Mouse (Mus musculus) layer of hippocampus, adult 8-10 months (tissue): ENCODE measurements around the gene Dnajc30. TPM values are rescaled to one million over a fixed set of nuclear protein-coding genes. Genes with fewer than 3 reads are reported as not detected.
"Not testable (repeated sequence)": the region's sequence is repeated elsewhere in the genome, so short reads cannot be mapped to it uniquely, and the experiment has no call there.

Experiments used
- DNase-seq, 2 experiments: peaks; one replicate each; pipeline ENCODE4 v3.0.0; 2022; ENCODE audit warnings: low spot score in 2 of 2
- total RNA-seq, 4 experiments: library from RNA; stranded (reverse); gene quantifications; 2 replicates each; pipeline ENCODE4 v1.2.4; 2022

The Dnajc30 gene
- total RNA-seq, 4 experiments from 2014 or later: 36.5 to 43.4 (median 38.6) TPM

- no peak for DNase-seq
These were observed 372 bp downstream of the Dnajc30 start for GRCm38 (mm10) chr5:135064382-135064766.

GRCm38 (mm10) chr5:135064909-135065446, 976 bp downstream of the Dnajc30 start, which contains the start of gene Bud23:
Gene Bud23, minus strand, starts transcription at chr5:135064959.
- not testable (repeated sequence) for DNase-seq

- no peak for DNase-seq
These were observed 2.0 kb downstream of the Dnajc30 start for GRCm38 (mm10) chr5:135066008-135066407.

GRCm38 (mm10) chr5:135070448-135070847, 6.4 kb downstream of the Dnajc30 start:
- no peak for DNase-seq

- DNase-seq: no peak
These were observed 8.1 kb downstream of the Dnajc30 start for GRCm38 (mm10) chr5:135072061-135072460.

- DNase-seq: no peak
These were observed 8.7 kb downstream of the Dnajc30 start for GRCm38 (mm10) chr5:135072720-135073119.

- no peak for DNase-seq
These were observed 9.5 kb downstream of the Dnajc30 start for GRCm38 (mm10) chr5:135073349-135074150.

- DNase-seq: no peak
These were observed 11.7 kb downstream of the Dnajc30 start for GRCm38 (mm10) chr5:135075655-135076054.

GRCm38 (mm10) chr5:135076368-135076767, 12.4 kb downstream of the Dnajc30 start:
- no peak for DNase-seq

GRCm38 (mm10) chr5:135076931-135077505, 13.0 kb downstream of the Dnajc30 start:
- DNase-seq: peak; percentile 47 to 52

GRCm38 (mm10) chr5:135077564-135078481, 13.8 kb downstream of the Dnajc30 start, which contains the start of gene Vps37d:
Gene Vps37d, minus strand, starts transcription at chr5:135078266.
- DNase-seq: peak; percentile 81 to 93

- DNase-seq: peak in 1 of 2 experiments; percentile 45
These were observed 14.4 kb downstream of the Dnajc30 start for GRCm38 (mm10) chr5:135078482-135078810.

- no peak for DNase-seq
These were observed 15.6 kb downstream of the Dnajc30 start for GRCm38 (mm10) chr5:135079578-135079977.

GRCm38 (mm10) chr5:135080539-135080938, 16.5 kb downstream of the Dnajc30 start:
- DNase-seq: no peak

- no peak for DNase-seq
These were observed 22.9 kb downstream of the Dnajc30 start for GRCm38 (mm10) chr5:135086871-135087270.

- no peak for DNase-seq
These were observed 25.7 kb downstream of the Dnajc30 start, which contains the start of gene Mlxipl for GRCm38 (mm10) chr5:135089653-135090052. Gene Mlxipl, plus strand, starts transcription at chr5:135089890.

GRCm38 (mm10) chr5:135100981-135101380, 37.0 kb downstream of the Dnajc30 start:
- DNase-seq: no peak

- DNase-seq: no peak
These were observed 40.1 kb downstream of the Dnajc30 start for GRCm38 (mm10) chr5:135103999-135104660.

- DNase-seq: peak; percentile 49 to 50
These were observed 42.8 kb downstream of the Dnajc30 start for GRCm38 (mm10) chr5:135106758-135107256.
